Mouse (Mus musculus) liver, adult 2 months (tissue): ENCODE results near the gene Traf3ip1.

Source experiments
- CTCF ChIP-seq: fragments of 200-500 bp; IDR thresholded peaks from 2 replicates; pipeline ENCODE4 v1.5.1; 2011; ENCODE audit warnings: low read depth, low read length, control low read depth
- POLR2A ChIP-seq: fragments of 200-500 bp; IDR thresholded peaks from 2 replicates; pipeline ENCODE4 v1.6.1; 2011; ENCODE audit warnings: low read length, control low read depth; ENCODE audit not compliant: insufficient read depth; ENCODE audit errors: extremely low read depth

DNA sequence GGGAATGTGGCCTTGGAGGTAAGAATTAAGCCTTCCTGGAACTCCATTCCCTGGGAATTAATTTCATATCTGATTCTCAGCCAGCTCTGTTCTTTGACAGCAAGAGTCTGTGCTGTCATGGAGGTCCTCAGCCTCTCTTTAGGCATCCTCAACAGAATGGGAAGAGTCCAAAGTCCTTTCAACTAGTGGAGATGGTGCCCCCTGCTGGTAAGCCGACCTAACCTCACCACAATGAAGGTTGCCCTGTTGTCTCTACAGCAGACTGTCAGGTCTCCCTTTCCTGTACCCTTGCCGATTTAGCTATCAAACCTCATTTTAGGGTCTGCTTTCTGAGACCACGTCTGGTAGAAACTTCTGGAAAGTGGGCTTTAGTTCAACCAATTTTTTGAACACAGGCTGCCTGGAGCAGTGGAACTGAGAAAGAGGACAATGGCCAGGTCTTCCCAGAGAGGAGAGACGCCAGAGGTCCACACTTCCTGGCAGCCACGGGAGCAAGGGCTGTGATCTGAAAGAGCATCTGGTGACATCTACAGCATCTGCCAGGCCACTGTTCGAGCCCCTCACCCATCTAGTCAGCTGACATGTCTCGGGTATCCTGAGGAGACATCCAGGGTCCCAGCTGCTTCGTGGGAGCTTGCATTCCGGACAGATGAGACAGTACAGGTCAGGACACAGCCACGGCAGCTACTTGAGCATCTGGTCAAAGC lies 11.0 kb upstream of the Traf3ip1 start:
- TF ChIP-seq CTCF (peak; percentile 78), POLR2A (no peak)
